Mouse (Mus musculus) ES-E14 (cell line): ENCODE measurements around the gene Smyd3.

Experiments used
- HCFC1 ChIP-seq: IDR thresholded peaks from 2 replicates; pipeline ENCODE4 v1.6.1; 2012; ENCODE audit warnings: low read length, inconsistent platforms, borderline replicate concordance; ENCODE audit not compliant: insufficient read depth
- MAFK ChIP-seq: IDR thresholded peaks from 2 replicates; pipeline ENCODE4 v1.6.1; 2014; ENCODE audit warnings: mild to moderate bottlenecking, low read depth, low read length, inconsistent platforms; ENCODE audit not compliant: insufficient read depth
- ZC3H11A ChIP-seq: IDR thresholded peaks from 2 replicates; pipeline ENCODE4 v1.6.1; 2012; ENCODE audit warnings: low read depth, mild to moderate bottlenecking, inconsistent platforms, low read length, borderline replicate concordance
- ZNF384 ChIP-seq: IDR thresholded peaks from 2 replicates; pipeline ENCODE4 v1.6.1; 2012; ENCODE audit warnings: low read depth, low read length, inconsistent platforms

- no peak for TF ChIP-seq ZNF384
- no peak for TF ChIP-seq MAFK
- no peak for TF ChIP-seq ZC3H11A
- TF ChIP-seq HCFC1: no peak
These were observed 453.1 kb downstream of the Smyd3 start for GRCm38 (mm10) chr1:179064601-179065293.
